15 mouse cellular contexts compared by ENCODE assay signal in the genomic region with DNA sequence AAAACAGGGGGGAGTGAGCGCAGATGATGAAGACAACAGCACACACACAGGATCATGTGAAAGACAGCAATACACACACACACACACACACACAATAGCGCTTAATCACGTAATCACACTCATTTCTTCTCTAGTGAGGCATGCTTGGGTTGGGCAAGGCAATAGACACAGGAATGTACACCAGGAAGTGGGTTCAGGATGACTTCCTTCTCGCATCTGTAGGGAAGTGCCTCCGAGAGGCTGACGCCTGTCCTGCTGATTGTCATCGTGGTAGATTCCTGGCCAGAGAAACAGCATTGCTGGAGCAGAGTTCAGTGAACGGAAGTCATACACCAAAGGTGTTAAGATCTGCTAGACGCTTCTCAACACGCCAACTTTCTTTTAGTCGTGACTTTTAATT. TPM values are rescaled to one million over a fixed set of nuclear protein-coding genes. Genes with fewer than 3 reads are reported as not detected.
DNase-seq lines count a peak whose midpoint lies in the region; ATAC-seq and TF ChIP-seq lines count a peak whose summit lies in the region.
"Had no signal": no experiment of that assay in that cellular context is flagged by ENCODE, and none has a peak within 500 bp of the region (broad histone marks: within the 10 kb centered on the region; RNA-seq: fewer than 3 reads in every experiment).

No protein-coding gene starts in this region.

- no peak overlapping the region for H3K4me3 ChIP-seq in lung, postnatal 0 days (ENCODE audit: low read depth, low read length)
- H3K4me3 ChIP-seq in lung, adult 2 months (replicated peaks; ENCODE audit: extremely low read depth, low read depth, low read length), result no peak overlapping the region
- H3K4me3 ChIP-seq in MEL (ENCODE audit: control insufficient read depth in 1 of 2, insufficient read depth in 1 of 2, low read depth in 2 of 2, low read length in 2 of 2), result peak overlapping the region; percentile 24 to 42; a peak in 3 of 4 replicates
- H3K4me3 ChIP-seq in heart, embryonic 10.5 days, result no peak overlapping the region
- H3K4me3 ChIP-seq: midbrain, embryonic 13.5 days; neural tube, embryonic 13.5 days had no signal

- no peaks in the 10 kb centered on the region for H3K4me1 ChIP-seq in lung, postnatal 0 days (ENCODE audit: insufficient read depth, low read depth, low read length)
- H3K4me1 ChIP-seq in lung, adult 2 months (ENCODE audit: control insufficient read depth, insufficient read depth, low read length), result no peaks in the 10 kb centered on the region
- peaks cover 2 to 12% of the 10 kb centered on the region in 2 experiments for H3K4me1 ChIP-seq in MEL (ENCODE audit: control insufficient read depth in 1 of 2, insufficient read depth in 2 of 2, low read length in 2 of 2)
- H3K4me1 ChIP-seq in heart, embryonic 10.5 days, result no peaks in the 10 kb centered on the region
- H3K4me1 ChIP-seq: midbrain, embryonic 13.5 days; neural tube, embryonic 13.5 days had no signal

- DNase-seq in lung, postnatal 0 days (ENCODE audit: low spot score), result peak; percentile 24
- no peak for DNase-seq in lung, adult 2 months
- peak; percentile 65 for DNase-seq in MEL (ENCODE audit: low read depth, low spot score)
- peak; percentile 59 for DNase-seq in induced T-regulatory cell, adult 2 months (ENCODE audit: low read depth)
- peak; percentile 47 for DNase-seq in naive thymus-derived CD4-positive, alpha-beta T cell, adult 2 months (ENCODE audit: low read depth)
- DNase-seq in layer of hippocampus, postnatal 10 days (ENCODE audit: low spot score in 2 of 2), result no peak
- no peak for DNase-seq in heart, embryonic 10.5 days (ENCODE audit: low spot score)
- DNase-seq in adrenal gland, postnatal 25 days, result no peak
- DNase-seq: cerebellum, adult 9-11 months; heart, adult 18-20 months; heart, postnatal 36 days; kidney, adult 8-10 months; lung, adult 18-20 months had no signal

- H3K79me2 ChIP-seq in MEL (ENCODE audit: control insufficient read depth, insufficient read depth, low read length, poor library complexity), result no peaks in the 10 kb centered on the region

- 49% methylated on average over 11 of the region's 11 CpGs for WGBS in lung, postnatal 0 days
- 42% methylated on average over 11 of the region's 11 CpGs for WGBS in lung, adult 2 months
- WGBS in heart, embryonic 10.5 days, result 66% methylated on average over 11 of the region's 11 CpGs

- no peak overlapping the region for H3K4me2 ChIP-seq in lung, postnatal 0 days (replicated peaks; ENCODE audit: low read depth, low read length)
- H3K4me2 ChIP-seq: midbrain, embryonic 13.5 days; neural tube, embryonic 13.5 days had no signal

- H3K27ac ChIP-seq in lung, postnatal 0 days (ENCODE audit: low read length), result no peak overlapping the region
- 0 out of 2 replicates have a peak overlapping the region, but pooled peaks have one; percentile 5 for H3K27ac ChIP-seq in MEL (ENCODE audit: control insufficient read depth, low read depth, low read length)
- H3K27ac ChIP-seq in heart, embryonic 10.5 days, result no peak overlapping the region
- H3K27ac ChIP-seq: midbrain, embryonic 13.5 days; neural tube, embryonic 13.5 days had no signal

- TF ChIP-seq CTCF in lung, postnatal 0 days (IDR thresholded peaks at IDR 0.05), result no peak
- no peak for TF ChIP-seq CTCF in lung, adult 2 months (IDR thresholded peaks at IDR 0.05; ENCODE audit: insufficient read depth, low read length)
- TF ChIP-seq CTCF in MEL (IDR thresholded peaks at IDR 0.05 in 2 of 3, conservative IDR thresholded peaks at IDR 0.05 in 1 of 3; ENCODE audit: control insufficient read depth in 1 of 3, insufficient read depth in 1 of 3, low read depth in 2 of 3, low read length in 3 of 3, poor library complexity in 1 of 3, severe bottlenecking in 1 of 3), result no peak

- TF ChIP-seq EP300 in lung, postnatal 0 days (IDR thresholded peaks at IDR 0.05), result no peak
- peak in 1 of 2 experiments; percentile 41; a peak in 1 of 4 replicates for TF ChIP-seq EP300 in MEL (IDR thresholded peaks at IDR 0.05; ENCODE audit: low read depth in 1 of 2, low read length in 2 of 2)

- no peaks in the 10 kb centered on the region for H3K27me3 ChIP-seq in lung, postnatal 0 days (replicated peaks; ENCODE audit: insufficient read depth, low read length)
- H3K27me3 ChIP-seq in MEL (ENCODE audit: control insufficient read depth in 1 of 2, insufficient read depth in 2 of 2, low read length in 2 of 2), result 0 out of 4 replicates have a peak, but pooled peaks cover 0 to 2% of the 10 kb centered on the region in 2 experiments
- no peaks in the 10 kb centered on the region; the same call in 1 of the 2 replicates for H3K27me3 ChIP-seq in heart, embryonic 10.5 days (ENCODE audit: insufficient read depth, poor library complexity, severe bottlenecking)
- H3K27me3 ChIP-seq: midbrain, embryonic 13.5 days; neural tube, embryonic 13.5 days had no signal

- TF ChIP-seq RAD21 in MEL (IDR thresholded peaks at IDR 0.05; ENCODE audit: low read depth, low read length), result no peak

- ATAC-seq in lung, postnatal 0 days, result peak; percentile 47; the same call in 1 of the 2 replicates
- ATAC-seq: midbrain, embryonic 13.5 days had no signal

- no peak for TF ChIP-seq POLR2A in lung, adult 2 months (IDR thresholded peaks at IDR 0.05; ENCODE audit: borderline replicate concordance, extremely low read depth, low read depth, low read length)
- TF ChIP-seq POLR2A in MEL (IDR thresholded peaks at IDR 0.05; ENCODE audit: control insufficient read depth in 1 of 2, insufficient read depth in 1 of 2, low read depth in 1 of 2, low read length in 2 of 2, poor library complexity in 1 of 2), result peak in 1 of 2 experiments; percentile 34; a peak in 1 of 4 replicates

- no peaks in the 10 kb centered on the region for H3K36me3 ChIP-seq in lung, postnatal 0 days (ENCODE audit: insufficient read depth, low read length)
- peaks cover 0 to 4% of the 10 kb centered on the region in 2 experiments; a peak in 1 of 4 replicates for H3K36me3 ChIP-seq in MEL (ENCODE audit: control insufficient read depth in 1 of 2, insufficient read depth in 2 of 2, low read length in 2 of 2)
- H3K36me3 ChIP-seq in heart, embryonic 10.5 days, result no peaks in the 10 kb centered on the region
- H3K36me3 ChIP-seq: midbrain, embryonic 13.5 days; neural tube, embryonic 13.5 days had no signal

- no peak overlapping the region for H3K9ac ChIP-seq in lung, postnatal 0 days (replicated peaks; ENCODE audit: low read depth)
- peak overlapping the region; percentile 32 for H3K9ac ChIP-seq in MEL (ENCODE audit: control insufficient read depth, low read depth, low read length, poor library complexity, severe bottlenecking)
- H3K9ac ChIP-seq: midbrain, embryonic 13.5 days; neural tube, embryonic 13.5 days had no signal

- no peaks in the 10 kb centered on the region for H3K9me3 ChIP-seq in lung, postnatal 0 days (ENCODE audit: low read length)
- no peaks in the 10 kb centered on the region for H3K9me3 ChIP-seq in MEL (replicated peaks; ENCODE audit: insufficient read depth, low read length)
- H3K9me3 ChIP-seq in heart, embryonic 10.5 days, result no peaks in the 10 kb centered on the region
- H3K9me3 ChIP-seq: midbrain, embryonic 13.5 days; neural tube, embryonic 13.5 days had no signal

TF ChIP-seq in MEL, 35 proteins besides CTCF, POLR2A, EP300 and RAD21 (continues in another document):
- no peak for TF ChIP-seq MYB (IDR thresholded peaks at IDR 0.05; ENCODE audit: low read depth, low read length)
- no peak for TF ChIP-seq MAZ (IDR thresholded peaks at IDR 0.05; ENCODE audit: low read depth, low read length)
- TF ChIP-seq SMC3 (IDR thresholded peaks at IDR 0.05; ENCODE audit: low read depth, low read length), result no peak
- no peak for TF ChIP-seq USF2 (IDR thresholded peaks at IDR 0.05; ENCODE audit: borderline replicate concordance in 1 of 2, insufficient read depth in 1 of 2, low read depth in 1 of 2, low read length in 2 of 2)
- no peak for TF ChIP-seq GABPA (IDR thresholded peaks at IDR 0.05; ENCODE audit: low read depth, low read length)
- peak; percentile 59; the same call in 1 of the 2 replicates for TF ChIP-seq MYC (IDR thresholded peaks at IDR 0.05; ENCODE audit: low read depth, low read length)
- TF ChIP-seq KAT2A (conservative IDR thresholded peaks at IDR 0.05; ENCODE audit: low read depth, low read length), result no peak
- TF ChIP-seq MEF2A (IDR thresholded peaks at IDR 0.05; ENCODE audit: extremely low read depth, insufficient replicate concordance, low read depth, low read length, poor library complexity, severe bottlenecking), result no peak
- no peak for TF ChIP-seq ZNF384 (IDR thresholded peaks at IDR 0.05; ENCODE audit: low read depth, low read length)
- TF ChIP-seq TAL1 (IDR thresholded peaks at IDR 0.05; ENCODE audit: low read length), result no peak; the same call in 1 of the 2 replicates
- peak; percentile 29; the same call in 1 of the 2 replicates for TF ChIP-seq BHLHE40 (IDR thresholded peaks at IDR 0.05; ENCODE audit: borderline replicate concordance, low read depth, low read length)
- TF ChIP-seq JUND (IDR thresholded peaks at IDR 0.05; ENCODE audit: low read depth, low read length), result no peak
- no peak for TF ChIP-seq CHD1 (IDR thresholded peaks at IDR 0.05; ENCODE audit: low read depth, low read length)
- no peak for TF ChIP-seq ZKSCAN1 (IDR thresholded peaks at IDR 0.05; ENCODE audit: low read depth, low read length)
- no peak for TF ChIP-seq ZMIZ1 (IDR thresholded peaks at IDR 0.05; ENCODE audit: low read depth, low read length)
- TF ChIP-seq TBP (IDR thresholded peaks at IDR 0.05; ENCODE audit: low read depth, low read length), result no peak
- no peak for TF ChIP-seq CHD2 (IDR thresholded peaks at IDR 0.05; ENCODE audit: low read length)

RNA-seq across cellular contexts. Expression of a gene that starts 8.8 kb away (rescaled TPM):
- 5.7 and 5.9 TPM in 2 replicates for polyA plus RNA-seq in lung, postnatal 0 days (2015; fragmentation: Nextera tagmentation; extraction: Ambion mirVana)
- polyA plus RNA-seq in lung, adult 2 months (2012; rRNA removed), result 4.5 and 5.2 TPM in 2 replicates
- total RNA-seq in MEL (2012; rRNA removed), result 14.1 and 14.4 TPM in 2 replicates
- 10 to 100 TPM in 1 of 2 experiments, not detected in 1; 16.0 TPM for polyA plus RNA-seq in MEL (2012; ENCODE audit: insufficient read depth in 1 of 2, insufficient read length in 2 of 2, low read depth in 1 of 2, low replicate concordance in 2 of 2, missing spikeins in 1 of 2)
- total RNA-seq in layer of hippocampus, postnatal 10 days (2021), result 10 to 100 TPM; 15.1 to 18.8 TPM
- polyA plus RNA-seq in heart, embryonic 10.5 days (2016; fragmentation: Nextera tagmentation; extraction: Ambion mirVana), result 10.4 and 13.4 TPM in 2 replicates
- total RNA-seq in adrenal gland, postnatal 25 days (2021), result 14.5 and 15.7 TPM in 2 replicates

RNA-seq across cellular contexts. Expression of a gene that starts 8.9 kb away (rescaled TPM):
- polyA plus RNA-seq in lung, postnatal 0 days (2015; fragmentation: Nextera tagmentation; extraction: Ambion mirVana), result 92.4 and 94.3 TPM in 2 replicates
- 14.2 and 20.9 TPM in 2 replicates for polyA plus RNA-seq in lung, adult 2 months (2012; rRNA removed)
- total RNA-seq in MEL (2012; rRNA removed), result 142 and 143 TPM in 2 replicates
- polyA plus RNA-seq in MEL (2012; ENCODE audit: insufficient read depth in 1 of 2, insufficient read length in 2 of 2, low read depth in 1 of 2, low replicate concordance in 2 of 2, missing spikeins in 1 of 2), result 100 to 1,000 TPM; 112 to 626 TPM
- 10 to 100 TPM; 75.6 to 77.3 TPM for total RNA-seq in layer of hippocampus, postnatal 10 days (2021)
- polyA plus RNA-seq in heart, embryonic 10.5 days (2016; fragmentation: Nextera tagmentation; extraction: Ambion mirVana), result 172 and 203 TPM in 2 replicates
- 71.8 and 73.4 TPM in 2 replicates for total RNA-seq in adrenal gland, postnatal 25 days (2021)

Comparison
In these comparisons a context has a peak if more than half of its experiments do, and no peak if none do; other contexts are left out.
1. DNase-seq: peak in lung, postnatal 0 days (single experiment), MEL (single experiment), induced T-regulatory cell, adult 2 months (single experiment) and naive thymus-derived CD4-positive, alpha-beta T cell, adult 2 months (single experiment); none in lung, adult 2 months (single experiment), layer of hippocampus, postnatal 10 days (0 of 2), heart, embryonic 10.5 days (single experiment) and adrenal gland, postnatal 25 days (single experiment).
2. H3K4me3 ChIP-seq: peak in MEL (2 of 2); none in lung, postnatal 0 days (single experiment), lung, adult 2 months (single experiment) and heart, embryonic 10.5 days (single experiment).